Mouse (Mus musculus) layer of hippocampus, postnatal 14 days (tissue): ENCODE data around the gene Shisa5. TPM values are rescaled to one million over a fixed set of nuclear protein-coding genes. Genes with fewer than 3 reads are reported as not detected.

Experiments used
- total RNA-seq, 2 experiments: library from RNA; stranded (reverse); gene quantifications; 2 replicates each; pipeline ENCODE4 v1.2.3; 2021

Shisa5 gene
- total RNA-seq, 2 experiments from 2014 or later, result 42.5 to 49.9 TPM

Other genes starting within 250 kb of the Shisa5 start
- gene Nckipsd, start 230.2 kb upstream of the Shisa5 start, total RNA-seq, result 10 to 100 TPM; 47.2 to 52.3 TPM
- 10 to 100 TPM; 54.2 to 57.1 TPM for gene Celsr3, start 212.2 kb upstream of the Shisa5 start, total RNA-seq
- gene Slc26a6, start 185.3 kb upstream of the Shisa5 start, total RNA-seq, result 10 to 100 TPM; 31.5 to 33.6 TPM
- gene Tmem89, start 123.9 kb upstream of the Shisa5 start, total RNA-seq, result under 1 TPM; 0.37 to 0.43 TPM
- 100 to 1,000 TPM; 388 to 394 TPM for gene Uqcrc1, start 101.9 kb upstream of the Shisa5 start, total RNA-seq
- 1 to 10 TPM; 5.0 TPM for gene Col7a1, start 85.0 kb upstream of the Shisa5 start, total RNA-seq
- not detected for gene Ucn2, start 52.6 kb upstream of the Shisa5 start, total RNA-seq
- 10 to 100 TPM; 13.7 to 17.8 TPM for gene Pfkfb4, start 46.8 kb upstream of the Shisa5 start, total RNA-seq
- gene Trex1, start 21.2 kb downstream of the Shisa5 start, total RNA-seq, result 10 to 100 TPM in 1 of 2 experiments, 1 to 10 TPM in 1; 9.9 to 10.8 TPM
- 10 to 100 TPM; 27.3 to 31.7 TPM for gene Atrip, start 35.6 kb downstream of the Shisa5 start, total RNA-seq
- 1 to 10 TPM; 7.4 to 9.4 TPM for gene Ccdc51, start 43.9 kb downstream of the Shisa5 start, total RNA-seq
- gene Tma7, start 44.0 kb downstream of the Shisa5 start, total RNA-seq, result 100 to 1,000 TPM; 304 to 316 TPM
- gene Plxnb1, start 56.8 kb downstream of the Shisa5 start, total RNA-seq, result 10 to 100 TPM; 90.5 to 91.9 TPM
- not detected for gene Fbxw21, start 123.5 kb downstream of the Shisa5 start, total RNA-seq
- gene Fbxw13, start 157.4 kb downstream of the Shisa5 start, total RNA-seq, result not detected
- gene Fbxw20, start 196.2 kb downstream of the Shisa5 start, total RNA-seq, result not detected
- not detected for gene Fbxw14, start 249.1 kb downstream of the Shisa5 start, total RNA-seq